In genomic region chr12:33962773-33963130, GRCm38 (mm10) we compare ENCODE assay signal across 16 mouse cellular contexts. TPM values are rescaled to one million over a fixed set of nuclear protein-coding genes. Genes with fewer than 3 reads are reported as not detected.
DNase-seq lines count a peak whose midpoint lies in the region; ATAC-seq lines count a peak whose summit lies in the region.
"Had no signal": no experiment of that assay in that cellular context is flagged by ENCODE, and none has a peak within 500 bp of the region (broad histone marks: within the 10 kb centered on the region; RNA-seq: fewer than 3 reads in every experiment).

No protein-coding gene starts in this region.

- H3K9ac ChIP-seq in forebrain, embryonic 14.5 days (ENCODE audit: low read length) = no peak overlapping the region
- H3K9ac ChIP-seq in forebrain, embryonic 12.5 days = no peak overlapping the region
- H3K9ac ChIP-seq in midbrain, embryonic 11.5 days (ENCODE audit: low read length) = no peak overlapping the region
- no peak overlapping the region for H3K9ac ChIP-seq in midbrain, embryonic 13.5 days (replicated peaks)
- H3K9ac ChIP-seq in neural tube, embryonic 15.5 days (replicated peaks) = no peak overlapping the region

- peaks cover 88% of the 10 kb centered on the region for H3K27me3 ChIP-seq in forebrain, embryonic 14.5 days (replicated peaks; ENCODE audit: control insufficient read depth, insufficient read depth, low read length)
- H3K27me3 ChIP-seq in forebrain, embryonic 12.5 days = peaks cover 86% of the 10 kb centered on the region
- H3K27me3 ChIP-seq in midbrain, embryonic 11.5 days (ENCODE audit: control insufficient read depth, insufficient read depth, low read length) = peaks cover 89% of the 10 kb centered on the region
- H3K27me3 ChIP-seq in midbrain, embryonic 13.5 days = peaks cover 93% of the 10 kb centered on the region
- H3K27me3 ChIP-seq in limb, embryonic 10.5 days (ENCODE audit: low read depth, poor library complexity, severe bottlenecking) = 0 out of 2 replicates have a peak, but pooled peaks cover 3% of the 10 kb centered on the region
- peaks cover 84% of the 10 kb centered on the region for H3K27me3 ChIP-seq in neural tube, embryonic 15.5 days (replicated peaks)

- H3K9me3 ChIP-seq in forebrain, embryonic 14.5 days (replicated peaks; ENCODE audit: control insufficient read depth, low read length) = no peaks in the 10 kb centered on the region
- H3K9me3 ChIP-seq in forebrain, embryonic 12.5 days = no peaks in the 10 kb centered on the region
- no peaks in the 10 kb centered on the region for H3K9me3 ChIP-seq in midbrain, embryonic 11.5 days (ENCODE audit: control insufficient read depth, low read length)
- no peaks in the 10 kb centered on the region for H3K9me3 ChIP-seq in midbrain, embryonic 13.5 days
- H3K9me3 ChIP-seq in limb, embryonic 10.5 days (replicated peaks) = no peaks in the 10 kb centered on the region
- H3K9me3 ChIP-seq in neural tube, embryonic 15.5 days (replicated peaks) = no peaks in the 10 kb centered on the region

- WGBS in forebrain, embryonic 14.5 days = 2% methylated on average over 9 of the region's 9 CpGs
- WGBS in forebrain, embryonic 12.5 days = 6% methylated on average over 9 of the region's 9 CpGs
- WGBS in midbrain, embryonic 11.5 days = 5% methylated on average over 9 of the region's 9 CpGs
- WGBS in midbrain, embryonic 13.5 days = 3% methylated on average over 9 of the region's 9 CpGs
- 5% methylated on average over 9 of the region's 9 CpGs for WGBS in limb, embryonic 10.5 days
- WGBS in neural tube, embryonic 15.5 days = 4% methylated on average over 9 of the region's 9 CpGs

- peak; percentile 7 for DNase-seq in forebrain, embryonic 14.5 days (ENCODE audit: low spot score)
- peak; percentile 94 for DNase-seq in midbrain, embryonic 11.5 days (ENCODE audit: low spot score, missing footprints)
- DNase-seq in limb, embryonic 10.5 days (ENCODE audit: low spot score) = no peak
- no peak for DNase-seq in thymus, postnatal 25 days
- no peak for DNase-seq in thymus, postnatal 36 days
- DNase-seq: adrenal gland, adult 2 months; cerebellum, adult 9-10 months; heart, adult 2 months; kidney, adult 8-10 months had no signal

- peaks cover 5% of the 10 kb centered on the region; the same call in 1 of the 2 replicates for H3K4me1 ChIP-seq in forebrain, embryonic 14.5 days (ENCODE audit: control insufficient read depth, insufficient read depth, low read length)
- H3K4me1 ChIP-seq in forebrain, embryonic 12.5 days = peaks cover 31% of the 10 kb centered on the region
- H3K4me1 ChIP-seq in midbrain, embryonic 11.5 days (ENCODE audit: control insufficient read depth, insufficient read depth, low read length) = peaks cover 21% of the 10 kb centered on the region
- H3K4me1 ChIP-seq in midbrain, embryonic 13.5 days (replicated peaks) = peaks cover 32% of the 10 kb centered on the region
- peaks cover 69% of the 10 kb centered on the region for H3K4me1 ChIP-seq in limb, embryonic 10.5 days
- peaks cover 25% of the 10 kb centered on the region for H3K4me1 ChIP-seq in neural tube, embryonic 15.5 days

- no peak overlapping the region for H3K27ac ChIP-seq in forebrain, embryonic 14.5 days (ENCODE audit: low read depth, low read length)
- H3K27ac ChIP-seq in forebrain, embryonic 12.5 days = no peak overlapping the region
- no peak overlapping the region for H3K27ac ChIP-seq in midbrain, embryonic 11.5 days (ENCODE audit: low read depth, low read length)
- no peak overlapping the region for H3K27ac ChIP-seq in midbrain, embryonic 13.5 days
- H3K27ac ChIP-seq in limb, embryonic 10.5 days = peak overlapping the region; percentile 100
- H3K27ac ChIP-seq in neural tube, embryonic 15.5 days (replicated peaks) = no peak overlapping the region
- H3K27ac ChIP-seq: heart, adult 2 months; left cerebral cortex, adult 2 months; stomach, postnatal 0 days had no signal

- no peak for ATAC-seq in forebrain, embryonic 14.5 days
- no peak for ATAC-seq in forebrain, embryonic 12.5 days (ENCODE audit: low FRiP score)
- no peak for ATAC-seq in midbrain, embryonic 11.5 days (ENCODE audit: low FRiP score)
- ATAC-seq in midbrain, embryonic 13.5 days = no peak
- ATAC-seq in neural tube, embryonic 15.5 days (ENCODE audit: low FRiP score) = no peak

- H3K36me3 ChIP-seq in forebrain, embryonic 14.5 days (ENCODE audit: control insufficient read depth, insufficient read depth, low read length) = no peaks in the 10 kb centered on the region
- no peaks in the 10 kb centered on the region for H3K36me3 ChIP-seq in forebrain, embryonic 12.5 days (replicated peaks)
- no peaks in the 10 kb centered on the region for H3K36me3 ChIP-seq in midbrain, embryonic 11.5 days (ENCODE audit: control insufficient read depth, insufficient read depth, low read length)
- no peaks in the 10 kb centered on the region for H3K36me3 ChIP-seq in midbrain, embryonic 13.5 days
- peaks cover 24% of the 10 kb centered on the region for H3K36me3 ChIP-seq in limb, embryonic 10.5 days
- H3K36me3 ChIP-seq in neural tube, embryonic 15.5 days = no peaks in the 10 kb centered on the region

- H3K4me3 ChIP-seq in forebrain, embryonic 14.5 days (ENCODE audit: low read depth, low read length) = no peak overlapping the region
- no peak overlapping the region for H3K4me3 ChIP-seq in forebrain, embryonic 12.5 days (replicated peaks)
- H3K4me3 ChIP-seq in midbrain, embryonic 11.5 days (ENCODE audit: low read depth, low read length) = no peak overlapping the region
- no peak overlapping the region for H3K4me3 ChIP-seq in midbrain, embryonic 13.5 days (replicated peaks)
- H3K4me3 ChIP-seq in limb, embryonic 10.5 days = peak overlapping the region; percentile 96
- H3K4me3 ChIP-seq in neural tube, embryonic 15.5 days (replicated peaks) = no peak overlapping the region
- H3K4me3 ChIP-seq: heart, adult 2 months; left cerebral cortex, adult 2 months had no signal

- H3K4me2 ChIP-seq in forebrain, embryonic 14.5 days (ENCODE audit: low read length) = no peak overlapping the region
- no peak overlapping the region for H3K4me2 ChIP-seq in forebrain, embryonic 12.5 days
- no peak overlapping the region for H3K4me2 ChIP-seq in midbrain, embryonic 11.5 days
- H3K4me2 ChIP-seq in midbrain, embryonic 13.5 days (replicated peaks) = no peak overlapping the region
- 0 out of 2 replicates have a peak overlapping the region, but pooled peaks have one; percentile 1 for H3K4me2 ChIP-seq in neural tube, embryonic 15.5 days

RNA-seq across cellular contexts. Expression of gene Twist1, which starts 5.3 kb away (rescaled TPM):
- 0.69 and 0.96 TPM in 2 replicates for polyA plus RNA-seq in forebrain, embryonic 14.5 days (2014; fragmentation: Nextera tagmentation; extraction: Ambion mirVana)
- 7.6 and 11.4 TPM in 2 replicates for polyA plus RNA-seq in forebrain, embryonic 12.5 days (2016; fragmentation: Nextera tagmentation; extraction: Ambion mirVana)
- polyA plus RNA-seq in midbrain, embryonic 11.5 days (2014; fragmentation: Nextera tagmentation; extraction: Ambion mirVana) = 10.2 and 10.7 TPM in 2 replicates
- polyA plus RNA-seq in midbrain, embryonic 13.5 days (2015; fragmentation: Nextera tagmentation; extraction: Ambion mirVana) = 1.0 and 1.7 TPM in 2 replicates
- 31.0 and 33.4 TPM in 2 replicates for polyA plus RNA-seq in limb, embryonic 10.5 days (2016; fragmentation: Nextera tagmentation; extraction: Ambion mirVana)
- 1.3 and 1.7 TPM in 2 replicates for polyA plus RNA-seq in neural tube, embryonic 15.5 days (2015; fragmentation: Nextera tagmentation; extraction: Ambion mirVana)

RNA-seq across cellular contexts. Expression of gene Ferd3l, which starts 34.5 kb away (rescaled TPM):
- polyA plus RNA-seq in forebrain, embryonic 14.5 days (2014; fragmentation: Nextera tagmentation; extraction: Ambion mirVana) = not detected in 2 replicates
- polyA plus RNA-seq in forebrain, embryonic 12.5 days (2016; fragmentation: Nextera tagmentation; extraction: Ambion mirVana) = 0.51 TPM in 1 of 2 replicates, not detected in the other
- 3.7 and 3.8 TPM in 2 replicates for polyA plus RNA-seq in midbrain, embryonic 11.5 days (2014; fragmentation: Nextera tagmentation; extraction: Ambion mirVana)
- 1.3 and 3.5 TPM in 2 replicates for polyA plus RNA-seq in midbrain, embryonic 13.5 days (2015; fragmentation: Nextera tagmentation; extraction: Ambion mirVana)
- polyA plus RNA-seq in limb, embryonic 10.5 days (2016; fragmentation: Nextera tagmentation; extraction: Ambion mirVana) = not detected in 2 replicates
- polyA plus RNA-seq in neural tube, embryonic 15.5 days (2015; fragmentation: Nextera tagmentation; extraction: Ambion mirVana) = 0.64 and 0.77 TPM in 2 replicates
- polyA plus RNA-seq: adrenal gland, adult 2 months; heart, adult 2 months; liver, embryonic 11.5 days; lung, embryonic 16.5 days; stomach, postnatal 0 days had no signal

Comparison
In these comparisons a context has a peak if more than half of its experiments do, and no peak if none do; other contexts are left out.
1. DNase-seq: peak in forebrain, embryonic 14.5 days (single experiment) and midbrain, embryonic 11.5 days (single experiment); none in limb, embryonic 10.5 days (single experiment), thymus, postnatal 25 days (single experiment) and thymus, postnatal 36 days (0 of 2).